23 mouse cellular contexts compared by ENCODE assay signal in the genomic region with DNA sequence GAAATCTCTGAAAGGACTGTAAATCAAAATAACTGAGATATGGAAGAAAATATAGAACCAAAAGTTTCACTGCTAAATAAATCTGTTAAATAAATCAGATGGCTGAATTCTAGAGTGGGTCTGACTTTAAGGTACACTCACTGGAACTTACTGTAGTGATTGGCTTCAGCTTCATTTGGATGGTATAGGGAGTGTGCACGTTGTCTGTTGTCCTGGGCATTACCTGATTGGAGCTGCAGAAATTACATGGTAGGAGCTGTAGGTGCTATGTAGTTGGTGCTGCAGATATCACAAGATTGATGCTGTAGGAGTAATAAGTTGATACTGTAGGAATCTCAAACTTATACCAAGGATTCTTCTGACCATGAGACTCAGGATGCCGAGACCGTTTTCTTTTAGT. TPM values are rescaled to one million over a fixed set of nuclear protein-coding genes. Genes with fewer than 3 reads are reported as not detected.
DNase-seq lines count a peak whose midpoint lies in the region; ATAC-seq and TF ChIP-seq lines count a peak whose summit lies in the region.
"Had no signal": no experiment of that assay in that cellular context is flagged by ENCODE, and none has a peak within 500 bp of the region (broad histone marks: within the 10 kb centered on the region; RNA-seq: fewer than 3 reads in every experiment).

No protein-coding gene starts in this region.

- TF ChIP-seq CTCF in liver, adult 2 months (IDR thresholded peaks at IDR 0.05; ENCODE audit: low read depth, low read length) = no peak
- TF ChIP-seq CTCF in liver, postnatal 0 days (IDR thresholded peaks at IDR 0.05; ENCODE audit: low read depth) = no peak

- no peaks in the 10 kb centered on the region for H3K27me3 ChIP-seq in forebrain, embryonic 11.5 days (ENCODE audit: control insufficient read depth, insufficient read depth, low read length)
- no peaks in the 10 kb centered on the region for H3K27me3 ChIP-seq in forebrain, embryonic 14.5 days (replicated peaks; ENCODE audit: control insufficient read depth, insufficient read depth, low read length)
- no peaks in the 10 kb centered on the region for H3K27me3 ChIP-seq in liver, adult 2 months (ENCODE audit: control insufficient read depth, insufficient read depth, low read length)
- no peaks in the 10 kb centered on the region for H3K27me3 ChIP-seq in liver, postnatal 0 days (ENCODE audit: insufficient read depth, low read length)
- H3K27me3 ChIP-seq: embryonic facial prominence, embryonic 13.5 days had no signal

- no peak overlapping the region for H3K9ac ChIP-seq in forebrain, embryonic 11.5 days (ENCODE audit: low read length)
- H3K9ac ChIP-seq in forebrain, embryonic 14.5 days (ENCODE audit: low read length) = no peak overlapping the region
- H3K9ac ChIP-seq in liver, adult 2 months (ENCODE audit: low read depth, low read length) = no peak overlapping the region
- no peak overlapping the region for H3K9ac ChIP-seq in liver, postnatal 0 days (replicated peaks)
- H3K9ac ChIP-seq: embryonic facial prominence, embryonic 13.5 days; lung, embryonic 14.5 days had no signal

- H3K4me1 ChIP-seq in forebrain, embryonic 11.5 days (replicated peaks; ENCODE audit: control insufficient read depth, insufficient read depth, low read length) = no peaks in the 10 kb centered on the region
- no peaks in the 10 kb centered on the region for H3K4me1 ChIP-seq in forebrain, embryonic 14.5 days (ENCODE audit: control insufficient read depth, insufficient read depth, low read length)
- no peaks in the 10 kb centered on the region for H3K4me1 ChIP-seq in liver, adult 2 months (ENCODE audit: control insufficient read depth, insufficient read depth, low read length)
- H3K4me1 ChIP-seq in liver, postnatal 0 days (ENCODE audit: insufficient read depth) = no peaks in the 10 kb centered on the region
- H3K4me1 ChIP-seq: embryonic facial prominence, embryonic 13.5 days; forebrain, embryonic 10.5 days; megakaryocyte, embryonic 14.5 days had no signal

- no peak for TF ChIP-seq EP300 in liver, postnatal 0 days (IDR thresholded peaks at IDR 0.05; ENCODE audit: low read depth)

- H3K79me2 ChIP-seq in liver, adult 2 months (ENCODE audit: control insufficient read depth, insufficient read depth, low read length) = no peaks in the 10 kb centered on the region

- TF ChIP-seq POLR2A in liver, adult 2 months (IDR thresholded peaks at IDR 0.05; ENCODE audit: extremely low read depth, insufficient read depth, low read length) = no peak

- intact Hi-C loops in heart, postnatal 10 days (cut with DNase I) = no loop called here

- peak; percentile 46 for DNase-seq in forebrain, embryonic 11.5 days (ENCODE audit: low spot score)
- no peak for DNase-seq in forebrain, embryonic 14.5 days (ENCODE audit: low spot score)
- DNase-seq in liver, adult 2 months (ENCODE audit: extremely low read depth, low read depth, low spot score) = peak; percentile 4
- no peak for DNase-seq in liver, postnatal 0 days
- DNase-seq in 416B (ENCODE audit: low read depth) = peak; percentile 5
- DNase-seq in spleen, adult 18-20 months = no peak
- DNase-seq in heart, postnatal 10 days = no peak
- DNase-seq: adrenal gland, postnatal 25 days; cerebellum, postnatal 25 days; gastrocnemius, adult 2 months; heart, adult 2 months; kidney, adult 2 months; layer of hippocampus, postnatal 36 days; lung, embryonic 14.5 days; right cerebral cortex, postnatal 25 days; thymus, adult 2 months had no signal

- peaks cover 42% of the 10 kb centered on the region for H3K9me3 ChIP-seq in forebrain, embryonic 11.5 days (ENCODE audit: control insufficient read depth, low read length)
- peaks cover 47% of the 10 kb centered on the region for H3K9me3 ChIP-seq in forebrain, embryonic 14.5 days (replicated peaks; ENCODE audit: control insufficient read depth, low read length)
- peaks cover 7% of the 10 kb centered on the region for H3K9me3 ChIP-seq in liver, postnatal 0 days (ENCODE audit: low read length)

- H3K36me3 ChIP-seq in forebrain, embryonic 11.5 days (ENCODE audit: control insufficient read depth, insufficient read depth, low read length) = no peaks in the 10 kb centered on the region
- no peaks in the 10 kb centered on the region for H3K36me3 ChIP-seq in forebrain, embryonic 14.5 days (ENCODE audit: control insufficient read depth, insufficient read depth, low read length)
- H3K36me3 ChIP-seq in liver, adult 2 months (ENCODE audit: control insufficient read depth, insufficient read depth, low read length) = no peaks in the 10 kb centered on the region
- H3K36me3 ChIP-seq in liver, postnatal 0 days (replicated peaks; ENCODE audit: insufficient read depth, low read length) = no peaks in the 10 kb centered on the region
- H3K36me3 ChIP-seq: embryonic facial prominence, embryonic 13.5 days; forebrain, embryonic 10.5 days had no signal

- no peak overlapping the region for H3K27ac ChIP-seq in forebrain, embryonic 11.5 days (ENCODE audit: low read depth, low read length)
- H3K27ac ChIP-seq in forebrain, embryonic 14.5 days (ENCODE audit: low read depth, low read length) = no peak overlapping the region
- no peak overlapping the region for H3K27ac ChIP-seq in liver, adult 2 months (replicated peaks; ENCODE audit: insufficient read depth, low read depth, low read length)
- no peak overlapping the region for H3K27ac ChIP-seq in liver, postnatal 0 days (ENCODE audit: low read depth)
- H3K27ac ChIP-seq: embryonic facial prominence, embryonic 13.5 days; forebrain, embryonic 10.5 days; gastrocnemius, adult 2 months; heart, adult 2 months; hindbrain, postnatal 0 days had no signal

- 65% methylated on average over 3 of the region's 3 CpGs for WGBS in forebrain, embryonic 11.5 days
- WGBS in forebrain, embryonic 14.5 days = 64% methylated on average over 3 of the region's 3 CpGs
- 72% methylated on average over 3 of the region's 3 CpGs for WGBS in liver, adult 2 months
- 55% methylated on average over 3 of the region's 3 CpGs for WGBS in liver, postnatal 0 days (ENCODE audit: insufficient replicate concordance)

- ATAC-seq in forebrain, embryonic 11.5 days (replicated peaks; ENCODE audit: low FRiP score) = no peak
- ATAC-seq in forebrain, embryonic 14.5 days = no peak
- ATAC-seq in liver, postnatal 0 days = no peak
- 0 out of 2 replicates have a peak, but pooled peaks have one; percentile 39 for ATAC-seq in erythroblast, adult 5-6 weeks (replicated peaks; ENCODE audit: low FRiP score, poor library complexity, severe bottlenecking)
- ATAC-seq: hindbrain, postnatal 0 days had no signal

- H3K4me2 ChIP-seq in forebrain, embryonic 11.5 days (ENCODE audit: low read depth, low read length, severe bottlenecking) = no peak overlapping the region
- no peak overlapping the region for H3K4me2 ChIP-seq in forebrain, embryonic 14.5 days (ENCODE audit: low read length)
- H3K4me2 ChIP-seq in liver, postnatal 0 days (ENCODE audit: low read depth, low read length) = no peak overlapping the region
- H3K4me2 ChIP-seq: embryonic facial prominence, embryonic 13.5 days; lung, embryonic 14.5 days had no signal

- no peak overlapping the region for H3K4me3 ChIP-seq in forebrain, embryonic 11.5 days (ENCODE audit: low read depth, low read length)
- no peak overlapping the region for H3K4me3 ChIP-seq in forebrain, embryonic 14.5 days (ENCODE audit: low read depth, low read length)
- no peak overlapping the region for H3K4me3 ChIP-seq in liver, adult 2 months (ENCODE audit: insufficient read depth, low read depth, low read length)
- H3K4me3 ChIP-seq in liver, postnatal 0 days (ENCODE audit: low read depth, low read length) = no peak overlapping the region
- H3K4me3 ChIP-seq: embryonic facial prominence, embryonic 13.5 days; forebrain, embryonic 10.5 days; gastrocnemius, adult 2 months; heart, adult 2 months; megakaryocyte, embryonic 14.5 days had no signal

RNA-seq across cellular contexts. Expression of gene Trpm8, which starts 32.9 kb away (rescaled TPM):
- not detected in 2 replicates for polyA plus RNA-seq in forebrain, embryonic 11.5 days (2014; fragmentation: Nextera tagmentation; extraction: Ambion mirVana)
- polyA plus RNA-seq in forebrain, embryonic 14.5 days (2014; fragmentation: Nextera tagmentation; extraction: Ambion mirVana) = not detected in 2 replicates
- total RNA-seq in liver, adult 2 months (2014; rRNA removed) = under 0.01 TPM in 2 replicates
- 0.01 and 0.02 TPM in 2 replicates for polyA plus RNA-seq in liver, adult 2 months (2012; rRNA removed)
- not detected in 2 replicates for polyA plus RNA-seq in liver, postnatal 0 days (2015; fragmentation: Nextera tagmentation; extraction: Ambion mirVana)
- not detected in 2 replicates for total RNA-seq in erythroblast, adult 5-6 weeks (2015; ENCODE audit: low replicate concordance)
- total RNA-seq in erythroblast, adult 5-6 weeks (2017; ENCODE audit: low replicate concordance) = not detected in 2 replicates
- total RNA-seq in heart, postnatal 10 days (2021) = not detected
- total RNA-seq: adrenal gland, postnatal 25 days; gastrocnemius, adult 2 months; heart, adult 2 months had no signal
- polyA plus RNA-seq: embryonic facial prominence, embryonic 13.5 days; forebrain, embryonic 10.5 days; heart, adult 2 months; heart, postnatal 0 days; kidney, adult 2 months; large intestine, adult 2 months; lung, embryonic 14.5 days had no signal

RNA-seq across cellular contexts. Expression of gene Hjurp, which starts 32.9 kb away (rescaled TPM):
- 221 and 223 TPM in 2 replicates for polyA plus RNA-seq in forebrain, embryonic 11.5 days (2014; fragmentation: Nextera tagmentation; extraction: Ambion mirVana)
- polyA plus RNA-seq in forebrain, embryonic 14.5 days (2014; fragmentation: Nextera tagmentation; extraction: Ambion mirVana) = 64.5 and 76.3 TPM in 2 replicates
- total RNA-seq in liver, adult 2 months (2014; rRNA removed) = 78.7 and 90.1 TPM in 2 replicates
- 31.4 and 32.8 TPM in 2 replicates for polyA plus RNA-seq in liver, adult 2 months (2012; rRNA removed)
- 31.4 and 37.0 TPM in 2 replicates for polyA plus RNA-seq in liver, postnatal 0 days (2015; fragmentation: Nextera tagmentation; extraction: Ambion mirVana)
- 66.9 and 89.5 TPM in 2 replicates for total RNA-seq in erythroblast, adult 5-6 weeks (2015; ENCODE audit: low replicate concordance)
- total RNA-seq in erythroblast, adult 5-6 weeks (2017; ENCODE audit: low replicate concordance) = 110 and 133 TPM in 2 replicates
- total RNA-seq in heart, postnatal 10 days (2021) = 10 to 100 TPM; 43.5 to 44.5 TPM

Comparison
In these comparisons a context has a peak if more than half of its experiments do, and no peak if none do; other contexts are left out.
1. DNase-seq: peak in forebrain, embryonic 11.5 days (single experiment), liver, adult 2 months (single experiment) and 416B (single experiment); none in forebrain, embryonic 14.5 days (single experiment), liver, postnatal 0 days (single experiment), spleen, adult 18-20 months (0 of 2) and heart, postnatal 10 days (0 of 2).